Comparison of ENCODE assay signal across 8 mouse cellular contexts in genomic region chr1:136458691-136459245, GRCm38 (mm10). TPM values are rescaled to one million over a fixed set of nuclear protein-coding genes. Genes with fewer than 3 reads are reported as not detected.
DNase-seq lines count a peak whose midpoint lies in the region; ATAC-seq and TF ChIP-seq lines count a peak whose summit lies in the region.

No protein-coding gene starts in this region.

- DNase-seq in frontal cortex, postnatal 36 days (ENCODE audit: low spot score in 2 of 2) = no peak
- peak; percentile 14 for DNase-seq in lung, adult 2 months
- no peak for DNase-seq in lung, postnatal 36 days
- DNase-seq in hindbrain, embryonic 14.5 days (ENCODE audit: low spot score) = peak; percentile 87
- DNase-seq in retina, adult 2 months (ENCODE audit: low read depth, low spot score) = peak; percentile 52
- DNase-seq in yolk sac, embryonic 10.5 days (ENCODE audit: low spot score) = no peak

- no peak overlapping the region for H3K4me3 ChIP-seq in lung, adult 2 months (replicated peaks; ENCODE audit: extremely low read depth, low read depth, low read length)
- no peak overlapping the region for H3K4me3 ChIP-seq in hindbrain, embryonic 14.5 days (replicated peaks; ENCODE audit: low read length)

- WGBS in lung, adult 2 months = 26% methylated on average over 9 of the region's 9 CpGs
- 31% methylated on average over 9 of the region's 9 CpGs for WGBS in hindbrain, embryonic 14.5 days

- peak; percentile 26; the same call in 1 of the 2 replicates for TF ChIP-seq CTCF in lung, adult 2 months (IDR thresholded peaks at IDR 0.05; ENCODE audit: insufficient read depth, low read length)

- H3K9me3 ChIP-seq in hindbrain, embryonic 14.5 days (ENCODE audit: control insufficient read depth, low read length) = no peaks in the 10 kb centered on the region

- H3K4me1 ChIP-seq in lung, adult 2 months (ENCODE audit: control insufficient read depth, insufficient read depth, low read length) = no peaks in the 10 kb centered on the region
- no peaks in the 10 kb centered on the region for H3K4me1 ChIP-seq in hindbrain, embryonic 14.5 days (replicated peaks; ENCODE audit: control insufficient read depth, insufficient read depth, low read length)

- no peak overlapping the region for H3K9ac ChIP-seq in hindbrain, embryonic 14.5 days

- 0 out of 2 replicates have a peak, but pooled peaks have one; percentile 28 for ATAC-seq in frontal cortex, adult (ENCODE audit: low TSS enrichment)
- ATAC-seq in cerebellum, adult (ENCODE audit: insufficient number of reproducible peaks, low FRiP score, low TSS enrichment) = peak; percentile 31; the same call in 1 of the 2 replicates
- no peak for ATAC-seq in hindbrain, embryonic 14.5 days (ENCODE audit: low FRiP score)

- H3K27me3 ChIP-seq in hindbrain, embryonic 14.5 days (ENCODE audit: control insufficient read depth, insufficient read depth, low read length) = no peaks in the 10 kb centered on the region

- no peaks in the 10 kb centered on the region for H3K36me3 ChIP-seq in hindbrain, embryonic 14.5 days (replicated peaks; ENCODE audit: control insufficient read depth, insufficient read depth)

- H3K27ac ChIP-seq in hindbrain, embryonic 14.5 days = no peak overlapping the region

- no peak overlapping the region for H3K4me2 ChIP-seq in hindbrain, embryonic 14.5 days (replicated peaks)

- no peak for TF ChIP-seq POLR2A in lung, adult 2 months (IDR thresholded peaks at IDR 0.05; ENCODE audit: borderline replicate concordance, extremely low read depth, low read depth, low read length)

RNA-seq across cellular contexts. Expression of gene Kif14, which starts 7.4 kb away (rescaled TPM):
- 0.07 and 0.25 TPM in 2 replicates for polyA plus RNA-seq in lung, adult 2 months (2012; rRNA removed)
- 1.3 and 1.6 TPM in 2 replicates for polyA plus RNA-seq in hindbrain, embryonic 14.5 days (2014; fragmentation: Nextera tagmentation; extraction: Ambion mirVana)

RNA-seq across cellular contexts. Expression of gene Ddx59, which starts 43.7 kb away (rescaled TPM):
- polyA plus RNA-seq in lung, adult 2 months (2012; rRNA removed) = 2.1 and 3.6 TPM in 2 replicates
- polyA plus RNA-seq in hindbrain, embryonic 14.5 days (2014; fragmentation: Nextera tagmentation; extraction: Ambion mirVana) = 16.4 and 16.5 TPM in 2 replicates

Comparison
In these comparisons a context has a peak if more than half of its experiments do, and no peak if none do; other contexts are left out.
1. DNase-seq: peak in lung, adult 2 months (single experiment), hindbrain, embryonic 14.5 days (single experiment) and retina, adult 2 months (single experiment); none in frontal cortex, postnatal 36 days (0 of 2), lung, postnatal 36 days (single experiment) and yolk sac, embryonic 10.5 days (single experiment).